Mouse (Mus musculus) limb, embryonic 15.5 days (tissue): Measurements from ENCODE around the gene Tns1. TPM values are rescaled to one million over a fixed set of nuclear protein-coding genes. Genes with fewer than 3 reads are reported as not detected.

Experiments
- ATAC-seq: fragments of 200-750 bp; cut with Nextera tagmentation; 2 replicates; pipeline ENCODE4 v1.8.0; 2017; ENCODE audit warnings: low read depth, moderate TSS enrichment; ENCODE audit not compliant: insufficient number of reproducible peaks, low FRiP score, low TSS enrichment
- H3K27ac ChIP-seq: fragments of 300-500 bp; sonication (generic); 2 replicates; pipeline ENCODE4 v1.5.1; 2015; ENCODE audit warnings: moderate library complexity, mild to moderate bottlenecking, inconsistent platforms
- H3K27me3 ChIP-seq: fragments of 300-500 bp; sonication (generic); 2 replicates; pipeline ENCODE4 v1.6.1; 2015; ENCODE audit warnings: inconsistent platforms
- H3K36me3 ChIP-seq: fragments of 300-500 bp; sonication (generic); 2 replicates; pipeline ENCODE4 v1.6.1; 2015; ENCODE audit warnings: inconsistent platforms
- H3K4me1 ChIP-seq: fragments of 300-500 bp; sonication (generic); 2 replicates; pipeline ENCODE4 v1.6.1; 2015; ENCODE audit warnings: inconsistent platforms
- H3K4me2 ChIP-seq: fragments of 300-500 bp; sonication (generic); 2 replicates; pipeline ENCODE4 v1.6.1; 2015; ENCODE audit warnings: mild to moderate bottlenecking, inconsistent platforms
- H3K4me3 ChIP-seq: fragments of 300-500 bp; sonication (generic); 2 replicates; pipeline ENCODE4 v1.5.1; 2015; ENCODE audit warnings: mild to moderate bottlenecking, inconsistent platforms
- H3K9ac ChIP-seq: fragments of 300-500 bp; sonication (generic); 2 replicates; pipeline ENCODE4 v1.6.1; 2015; ENCODE audit warnings: inconsistent platforms
- H3K9me3 ChIP-seq: fragments of 300-500 bp; sonication (generic); 2 replicates; pipeline ENCODE4 v1.6.1; 2016; ENCODE audit warnings: inconsistent platforms
- WGBS: fragments of 180-500 bp; shearing (Covaris S2); methylation state at CpG from one replicate; pipeline ENCODE4 v1.1.7; 2015; 5-methylcytosine and 5-hydroxymethylcytosine counted together
- polyA plus RNA-seq: library from polyadenylated mRNA; unstranded; fragments of >200 nt; fragmentation: Nextera tagmentation; extraction: Ambion mirVana; gene quantifications from 2 replicates; pipeline ENCODE4 v1.2.1, GENCODE M21; 2015

The Tns1 gene
- polyA plus RNA-seq, 1 experiment from 2014 or later: 59.9 TPM

DNA sequence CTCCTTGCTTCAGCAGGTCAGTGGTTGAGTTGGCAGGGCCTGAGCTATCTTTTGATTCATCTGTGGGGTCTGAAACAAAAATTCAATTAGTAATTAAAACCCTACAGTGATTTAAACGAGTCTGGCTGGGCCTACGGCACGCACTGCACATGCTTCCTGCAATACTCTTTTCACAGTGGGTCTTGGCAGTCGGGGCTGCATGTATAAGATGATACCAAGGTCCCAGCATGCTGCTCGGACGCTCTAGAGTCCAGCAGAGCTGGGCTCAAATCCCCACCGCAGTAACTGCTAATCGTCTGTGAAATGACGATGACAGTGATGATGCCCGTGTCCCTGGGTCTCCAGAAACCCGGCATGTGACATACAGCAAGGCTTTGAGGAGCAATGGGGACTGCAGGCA is 206.2 kb downstream of the Tns1 start:
- 81% methylated on average over 11 of the region's 11 CpGs for WGBS
- H3K4me1 ChIP-seq: peaks cover 16% of the 10 kb centered on the region
- H3K36me3 ChIP-seq: peaks cover 94% of the 10 kb centered on the region
- H3K4me2 ChIP-seq: no peak overlapping the region
- H3K27ac ChIP-seq: no peak overlapping the region
- no peaks in the 10 kb centered on the region for H3K9me3 ChIP-seq
- no peak for ATAC-seq
- no peak overlapping the region for H3K4me3 ChIP-seq
- no peaks in the 10 kb centered on the region for H3K27me3 ChIP-seq
- no peak overlapping the region for H3K9ac ChIP-seq

DNA sequence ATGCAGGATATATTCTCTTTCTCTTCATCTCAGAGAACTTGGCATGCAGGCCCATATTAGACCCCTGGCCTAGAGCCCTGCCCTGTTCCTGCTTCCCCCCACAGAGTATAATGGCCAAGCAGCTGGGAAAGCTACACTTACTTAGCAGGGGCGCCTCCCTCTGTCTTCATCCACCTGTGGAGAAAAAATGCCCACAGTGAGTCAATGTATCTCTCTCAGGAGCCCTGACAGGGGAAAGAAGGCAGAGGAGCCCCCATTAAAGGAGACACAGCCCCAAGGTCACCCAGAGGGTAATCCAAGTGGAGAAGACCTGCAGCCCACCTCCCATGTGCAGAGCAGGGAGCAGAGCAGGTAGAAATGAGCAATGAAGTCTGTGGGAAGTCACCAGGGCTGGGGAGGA is 208.0 kb downstream of the Tns1 start:
- Histone ChIP-seq H3K9me3 (no peaks in the 10 kb centered on the region), H3K4me3 (no peak overlapping the region), H3K9ac (no peak overlapping the region), H3K36me3 (peaks cover 87% of the 10 kb centered on the region), H3K4me2 (no peak overlapping the region), H3K27me3 (no peaks in the 10 kb centered on the region), H3K4me1 (peaks cover 19% of the 10 kb centered on the region), H3K27ac (no peak overlapping the region)
- ATAC-seq: no peak
- 78% methylated on average over 1 of the region's 1 CpGs for WGBS

DNA sequence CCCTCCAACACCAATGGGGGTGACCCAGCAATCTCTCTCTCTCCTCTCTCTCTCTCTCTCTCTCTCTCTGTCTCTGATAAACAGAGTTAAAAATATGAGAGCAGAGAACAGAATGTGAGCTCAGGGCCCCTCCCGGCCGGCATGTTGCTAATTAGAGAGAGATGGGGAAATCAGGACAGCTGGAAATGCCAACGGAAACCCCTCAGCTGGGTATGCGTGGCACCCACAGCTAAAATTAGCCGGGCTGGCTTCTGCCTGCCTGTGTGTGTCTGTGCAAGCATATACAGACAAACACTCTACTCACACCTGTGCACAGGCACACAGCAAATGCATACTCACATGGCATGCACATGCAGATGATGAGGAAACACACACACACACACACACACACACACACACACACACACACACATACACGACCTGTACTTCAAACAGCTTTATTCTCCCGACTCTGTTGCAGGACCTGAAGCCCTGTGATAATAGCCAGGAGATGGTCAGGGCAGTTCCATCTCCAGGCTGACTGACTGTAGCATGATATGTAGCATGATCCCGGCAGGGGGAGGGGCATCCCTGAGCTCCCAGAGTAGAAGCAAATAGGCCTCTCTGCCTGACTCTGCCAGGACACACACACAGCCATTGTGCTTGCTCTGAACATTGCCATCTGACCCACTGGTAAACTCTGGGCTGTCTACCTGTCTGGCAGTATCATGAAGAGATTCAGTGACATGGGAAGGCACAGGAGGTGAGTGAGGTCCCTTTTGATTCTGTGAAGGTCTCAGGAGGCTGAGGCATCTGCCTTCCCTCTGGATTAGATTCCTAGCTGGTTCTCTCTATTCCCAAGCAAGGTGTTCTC is 208.8 kb downstream of the Tns1 start:
- no peaks in the 10 kb centered on the region for H3K9me3 ChIP-seq

DNA sequence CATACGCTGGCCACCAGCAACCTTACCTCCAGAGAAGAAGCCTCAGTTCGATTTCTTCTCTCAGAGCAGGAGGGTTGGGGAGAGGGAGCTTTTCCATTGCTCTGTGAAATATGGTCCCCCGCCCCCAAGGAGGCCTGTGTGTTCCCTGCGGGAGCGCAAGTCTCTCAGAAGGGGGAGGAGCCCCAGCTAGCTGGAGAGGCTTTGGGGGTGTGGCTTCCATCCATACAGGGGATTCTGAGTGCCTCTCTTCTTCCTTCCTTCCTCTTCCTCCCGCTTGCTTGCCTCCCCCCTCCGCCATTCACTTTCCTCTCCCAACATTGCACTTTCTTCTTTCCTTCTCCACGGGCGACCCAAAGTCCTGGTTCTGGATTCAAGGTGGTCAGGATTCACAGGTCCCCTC is 210.2 kb downstream of the Tns1 start:
- Histone ChIP-seq H3K4me3 (no peak overlapping the region), H3K27me3 (no peaks in the 10 kb centered on the region), H3K9me3 (no peaks in the 10 kb centered on the region), H3K27ac (no peak overlapping the region), H3K36me3 (peaks cover 66% of the 10 kb centered on the region), H3K4me1 (peaks cover 19% of the 10 kb centered on the region), H3K9ac (no peak overlapping the region), H3K4me2 (no peak overlapping the region)
- 37% methylated on average over 9 of the region's 9 CpGs for whole genome bisulfite sequencing
- ATAC-seq: no peak

More for the DNA sequence above, 208.8 kb downstream of the Tns1 start:
- peaks cover 19% of the 10 kb centered on the region for H3K4me1 ChIP-seq
- no peak overlapping the region for H3K4me3 ChIP-seq
- no peak for ATAC-seq
- H3K9ac ChIP-seq: no peak overlapping the region
- H3K36me3 ChIP-seq: peaks cover 79% of the 10 kb centered on the region
- H3K27me3 ChIP-seq: no peaks in the 10 kb centered on the region
- no peak overlapping the region for H3K4me2 ChIP-seq
- 43% methylated on average over 8 of the region's 8 CpGs for WGBS
- 0 out of 2 replicates have a peak overlapping the region, but pooled peaks have one; percentile 9 for H3K27ac ChIP-seq

DNA sequence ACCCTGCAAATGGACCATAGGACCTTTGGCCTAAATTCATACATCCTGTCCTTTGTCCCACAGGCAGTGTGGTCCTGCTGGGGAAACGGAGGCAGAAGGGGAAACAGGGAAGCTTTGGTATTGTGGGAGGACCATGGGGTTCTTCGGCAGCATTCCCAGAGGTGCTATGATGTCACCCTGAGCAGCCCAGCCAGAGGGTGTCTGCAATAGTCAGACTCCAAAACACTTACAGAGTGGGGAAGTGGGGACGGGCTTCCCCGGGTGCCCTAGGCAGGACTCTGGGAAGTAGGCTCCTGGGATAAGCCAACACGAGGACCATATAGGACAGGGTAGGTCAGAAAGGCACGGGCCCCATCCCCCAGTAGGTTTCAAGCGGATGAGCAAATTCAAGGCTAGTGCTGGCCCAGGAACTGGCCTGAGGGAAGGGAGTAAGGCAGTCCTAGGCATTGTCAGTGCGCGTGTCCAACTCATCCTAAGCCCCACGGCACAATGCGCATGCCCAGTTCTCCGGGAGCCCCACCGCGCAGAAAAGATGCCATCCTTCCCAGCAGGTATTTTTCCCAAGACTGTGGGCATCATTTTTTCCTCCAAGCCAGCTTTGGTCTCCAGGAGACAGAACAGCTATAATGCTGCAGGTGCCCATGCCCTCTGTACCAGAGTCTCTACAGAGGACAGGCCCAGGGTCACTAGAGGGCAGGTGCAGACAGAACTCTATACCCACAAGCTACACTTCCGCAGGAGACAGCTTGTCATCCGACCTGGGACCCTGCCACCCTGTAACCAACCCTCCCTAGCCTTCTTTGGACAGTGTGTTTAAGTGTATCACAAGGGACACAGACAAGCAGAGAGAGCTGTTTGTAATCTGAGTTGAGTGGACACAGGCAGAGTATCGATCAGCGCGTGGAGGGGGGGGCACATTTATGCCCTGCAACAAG is 210.9 kb downstream of the Tns1 start:
- Histone ChIP-seq H3K4me3 (no peak overlapping the region), H3K4me2 (no peak overlapping the region), H3K4me1 (peaks cover 19% of the 10 kb centered on the region), H3K36me3 (peaks cover 60% of the 10 kb centered on the region), H3K9me3 (no peaks in the 10 kb centered on the region), H3K27me3 (no peaks in the 10 kb centered on the region), H3K27ac (no peak overlapping the region), H3K9ac (no peak overlapping the region)
- WGBS: 75% methylated on average over 19 of the region's 19 CpGs
- no peak for ATAC-seq

DNA sequence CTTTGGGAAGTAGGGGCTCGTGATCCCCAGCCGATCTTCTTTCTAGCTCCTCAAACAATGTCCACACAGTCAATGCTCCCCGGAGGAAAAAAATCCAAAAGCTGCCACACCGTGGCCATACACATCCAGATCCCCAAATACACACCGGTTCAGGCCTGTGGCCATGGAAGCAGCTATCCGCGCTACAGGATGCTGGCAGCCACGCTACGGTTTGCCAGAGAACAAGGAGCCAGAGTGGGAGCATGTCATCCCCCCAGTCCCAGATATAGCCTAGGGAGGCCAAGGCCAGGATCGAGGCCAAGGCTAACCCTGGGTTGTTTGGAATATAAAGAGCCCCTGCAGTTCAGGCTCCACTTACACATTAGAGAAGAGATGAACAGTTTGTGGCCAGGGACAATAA is 211.8 kb downstream of the Tns1 start:
- H3K4me1 ChIP-seq: peaks cover 19% of the 10 kb centered on the region
- no peak overlapping the region for H3K9ac ChIP-seq
- no peak overlapping the region for H3K4me3 ChIP-seq
- no peak overlapping the region for H3K4me2 ChIP-seq
- H3K27me3 ChIP-seq: no peaks in the 10 kb centered on the region
- peaks cover 51% of the 10 kb centered on the region for H3K36me3 ChIP-seq
- H3K9me3 ChIP-seq: no peaks in the 10 kb centered on the region
- 83% methylated on average over 10 of the region's 10 CpGs for WGBS
- no peak for ATAC-seq
- H3K27ac ChIP-seq: no peak overlapping the region

DNA sequence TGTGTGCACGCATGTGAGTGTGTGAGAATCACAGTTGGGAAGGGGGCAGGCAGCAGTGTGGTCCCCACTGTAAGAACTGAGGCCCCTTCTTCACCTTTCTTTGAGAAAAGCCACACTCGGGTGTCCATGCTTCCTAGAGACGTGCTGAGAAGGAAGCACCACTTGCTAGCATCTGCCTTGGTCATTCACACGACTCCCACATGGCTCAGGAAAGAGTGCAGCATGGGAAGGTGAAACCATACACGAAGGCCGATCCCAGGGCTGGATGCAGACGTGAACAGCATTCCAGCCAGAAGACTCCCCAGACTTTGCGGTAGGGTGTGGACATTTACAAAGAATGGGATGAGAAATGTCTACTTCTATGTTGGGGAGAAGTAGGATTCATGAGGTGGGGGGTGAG is 212.3 kb downstream of the Tns1 start:
- Histone ChIP-seq H3K36me3 (peaks cover 46% of the 10 kb centered on the region), H3K27me3 (no peaks in the 10 kb centered on the region), H3K4me1 (peaks cover 19% of the 10 kb centered on the region), H3K27ac (no peak overlapping the region), H3K9ac (no peak overlapping the region), H3K4me2 (no peak overlapping the region), H3K9me3 (no peaks in the 10 kb centered on the region), H3K4me3 (no peak overlapping the region)
- WGBS: 76% methylated on average over 8 of the region's 8 CpGs
- no peak for ATAC-seq

DNA sequence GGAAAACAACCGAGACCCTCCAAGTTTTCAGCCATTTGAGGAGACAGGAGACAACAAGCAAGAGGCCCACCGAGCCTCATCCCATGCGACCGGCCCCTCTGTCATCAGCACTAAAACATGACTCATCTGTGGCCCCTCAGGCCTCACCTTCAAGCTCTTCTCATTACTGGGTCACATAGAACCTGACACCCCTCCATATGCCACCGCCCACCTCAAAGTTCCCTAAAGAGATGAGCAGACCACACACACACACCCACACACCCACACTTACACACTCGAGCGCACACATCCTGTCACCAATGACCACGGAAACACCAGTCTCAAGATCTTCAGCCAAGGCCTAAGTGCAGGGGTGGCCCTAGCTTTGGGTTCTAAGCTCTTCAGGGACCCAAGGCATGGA is 213.5 kb downstream of the Tns1 start:
- Histone ChIP-seq H3K4me1 (peaks cover 30% of the 10 kb centered on the region), H3K4me3 (no peak overlapping the region), H3K27ac (no peak overlapping the region), H3K4me2 (no peak overlapping the region), H3K27me3 (no peaks in the 10 kb centered on the region), H3K9me3 (no peaks in the 10 kb centered on the region), H3K36me3 (peaks cover 33% of the 10 kb centered on the region), H3K9ac (no peak overlapping the region)
- 76% methylated on average over 8 of the region's 8 CpGs for WGBS
- ATAC-seq: no peak

DNA sequence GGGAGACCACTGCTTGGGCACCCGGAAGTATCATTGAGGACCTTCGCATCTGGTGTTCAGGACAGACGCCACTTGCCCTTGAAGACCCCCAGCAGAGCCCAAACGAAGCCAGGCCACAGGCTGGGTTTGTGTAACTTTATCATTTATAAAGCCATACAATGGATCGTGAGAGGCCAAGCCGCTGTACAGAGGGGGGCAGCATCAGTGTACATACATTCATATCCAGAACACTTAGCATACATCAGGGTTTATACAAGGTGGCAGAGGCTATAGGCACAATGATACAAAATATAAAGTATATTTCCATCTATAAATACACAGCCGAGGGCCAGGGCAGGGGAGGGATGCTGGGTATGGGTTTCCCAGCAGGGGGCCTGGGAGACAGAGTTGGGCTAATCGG is 214.1 kb downstream of the Tns1 start:
- peaks cover 29% of the 10 kb centered on the region for H3K4me1 ChIP-seq
- no peak overlapping the region for H3K4me2 ChIP-seq
- H3K36me3 ChIP-seq: peaks cover 28% of the 10 kb centered on the region
- H3K4me3 ChIP-seq: no peak overlapping the region
- H3K27me3 ChIP-seq: no peaks in the 10 kb centered on the region
- H3K9me3 ChIP-seq: no peaks in the 10 kb centered on the region
- no peak overlapping the region for H3K27ac ChIP-seq
- no peak overlapping the region for H3K9ac ChIP-seq
- 79% methylated on average over 8 of the region's 8 CpGs for WGBS
- no peak for ATAC-seq

DNA sequence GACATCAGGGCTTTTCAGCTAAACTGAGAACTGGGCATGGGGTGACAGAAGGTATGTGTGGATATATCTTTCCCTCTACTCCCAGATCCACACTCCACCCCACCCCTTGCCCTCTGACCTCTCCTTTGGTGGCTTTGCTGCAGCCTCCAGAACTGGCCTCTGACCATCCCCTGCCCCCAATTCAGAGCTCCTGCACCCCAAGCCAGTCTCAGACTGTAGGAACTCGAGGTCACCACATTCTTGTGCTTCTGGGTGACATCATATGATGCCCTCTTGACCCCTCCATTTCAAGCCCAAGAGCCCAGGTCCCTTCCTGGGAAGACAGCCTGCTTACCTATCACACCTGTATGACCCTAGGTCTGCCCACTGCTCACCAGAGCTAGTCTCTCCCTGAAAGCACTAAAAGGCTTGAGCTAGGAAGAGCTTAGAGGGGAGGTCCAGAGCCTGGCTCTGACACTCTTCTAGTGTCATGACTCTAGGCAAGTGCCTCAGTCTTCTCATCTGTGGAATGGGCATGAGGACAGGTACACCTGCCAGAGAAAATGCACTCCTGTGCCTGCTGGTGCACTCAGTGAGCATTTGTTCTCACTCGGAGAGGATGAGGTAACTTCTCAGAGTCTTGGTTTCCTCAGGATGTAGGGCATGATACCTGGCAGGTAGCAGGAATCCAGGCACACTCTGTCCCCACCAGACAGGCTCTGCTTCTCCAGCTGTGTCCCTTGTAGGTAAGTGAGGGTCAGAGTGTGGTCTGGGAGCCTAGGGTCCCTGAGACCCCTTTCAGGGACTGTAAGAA is 214.9 kb downstream of the Tns1 start:
- H3K4me2 ChIP-seq: no peak overlapping the region
- no peak for ATAC-seq
- H3K27me3 ChIP-seq: no peaks in the 10 kb centered on the region
- H3K9me3 ChIP-seq: no peaks in the 10 kb centered on the region
- H3K4me3 ChIP-seq: no peak overlapping the region
- H3K4me1 ChIP-seq: peaks cover 24% of the 10 kb centered on the region
- no peak overlapping the region for H3K9ac ChIP-seq
- peaks cover 22% of the 10 kb centered on the region for H3K36me3 ChIP-seq
- 60% methylated on average over 2 of the region's 2 CpGs for WGBS
- H3K27ac ChIP-seq: no peak overlapping the region

DNA sequence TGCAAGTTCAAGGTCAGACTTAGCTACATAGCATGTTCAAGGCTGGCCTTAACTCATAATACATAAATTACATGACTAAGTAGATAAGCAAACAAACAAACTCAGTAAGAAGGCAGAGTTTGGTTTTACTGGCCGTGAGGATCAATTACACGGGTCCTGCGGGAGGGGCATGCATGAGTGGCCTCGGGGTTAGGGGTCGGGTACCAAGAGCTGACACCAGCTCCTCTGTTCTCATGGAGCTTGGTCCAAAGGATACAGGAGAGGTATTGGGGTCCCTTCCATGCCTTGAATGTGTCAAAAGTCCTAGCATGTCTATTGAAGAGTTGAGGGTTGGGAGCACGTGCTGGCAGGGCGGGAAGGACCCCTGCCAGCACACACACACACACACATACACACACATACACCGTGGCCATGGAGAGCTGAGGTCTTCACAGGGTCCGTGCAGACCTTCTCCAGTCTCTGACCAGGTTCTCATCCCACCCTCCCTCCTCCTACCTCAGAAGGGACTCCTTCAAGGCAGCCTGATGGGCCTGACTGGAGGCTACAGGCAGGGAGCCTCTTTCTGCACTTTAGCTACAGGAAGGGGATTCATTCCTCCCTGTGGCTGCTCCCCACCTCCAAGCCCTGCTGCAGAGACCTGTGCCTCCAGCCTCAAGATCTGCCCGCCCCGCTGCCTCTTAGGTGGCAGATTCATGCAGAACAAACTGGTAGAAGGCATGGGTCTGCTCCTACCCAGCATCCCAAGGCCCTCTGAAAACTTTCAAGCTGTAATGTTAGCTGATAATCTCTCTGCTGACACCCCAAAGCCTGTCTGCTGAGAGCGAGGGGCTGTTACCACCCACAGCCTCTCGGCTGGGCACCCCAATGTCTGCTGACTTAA is 215.9 kb downstream of the Tns1 start:
- H3K4me1 ChIP-seq: peaks cover 17% of the 10 kb centered on the region; the same call in 1 of the 2 replicates
- no peak overlapping the region for H3K4me2 ChIP-seq
- H3K27ac ChIP-seq: no peak overlapping the region
- peaks cover 11% of the 10 kb centered on the region for H3K36me3 ChIP-seq
- no peaks in the 10 kb centered on the region for H3K27me3 ChIP-seq
- no peak overlapping the region for H3K9ac ChIP-seq
- no peak overlapping the region for H3K4me3 ChIP-seq
- ATAC-seq: no peak
- no peaks in the 10 kb centered on the region for H3K9me3 ChIP-seq
- WGBS: 74% methylated on average over 13 of the region's 13 CpGs
